Mouse (Mus musculus) cerebellum, adult 2 months (tissue): ENCODE measurements around the gene Ntrk2.

Experiments
- CTCF ChIP-seq: fragments of 200-500 bp; IDR thresholded peaks from 2 replicates; pipeline ENCODE4 v1.5.1; 2011; ENCODE audit warnings: low read depth, mild to moderate bottlenecking, control low read depth, low read length, moderate library complexity, borderline replicate concordance; ENCODE audit not compliant: insufficient read depth
- POLR2A ChIP-seq: fragments of 200-500 bp; IDR thresholded peaks from 2 replicates; pipeline ENCODE4 v1.6.1; 2011; ENCODE audit warnings: low read length, control low read depth, borderline replicate concordance; ENCODE audit not compliant: insufficient read depth

- no peak for TF ChIP-seq POLR2A
- TF ChIP-seq CTCF: no peak
Measured at GRCm38 (mm10) chr13:59115551-59115950, 309.2 kb downstream of the Ntrk2 start.
